Mouse (Mus musculus): ENCODE data around the gene Cdh20.

DNA sequence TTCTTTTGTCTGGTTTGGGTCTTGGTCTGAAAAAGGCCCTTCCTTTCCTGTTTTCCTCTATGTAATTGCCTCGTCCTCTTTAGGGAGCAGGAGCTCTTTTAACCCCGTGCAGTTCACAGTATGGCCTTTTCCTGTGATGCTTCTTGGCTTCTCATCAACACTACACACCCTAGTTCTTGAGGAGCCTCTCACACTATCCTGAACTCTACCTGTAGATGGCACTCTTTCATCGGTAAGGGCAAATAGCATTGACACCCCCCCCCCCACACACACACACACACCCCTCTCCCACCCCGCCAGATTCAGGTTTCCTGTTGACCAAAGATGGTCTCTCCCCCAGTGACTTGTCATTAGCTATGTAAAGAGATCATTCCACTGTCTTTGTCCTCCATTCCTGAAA, 12.4 kb upstream of the Cdh20 start:
- no peak for TF ChIP-seq CTCF (IDR thresholded peaks at IDR 0.05; ENCODE audit: low read depth, low read length)
- TF ChIP-seq POLR2A (IDR thresholded peaks at IDR 0.05; ENCODE audit: extremely low read depth, insufficient read depth, low read length) = no peak
